Mouse (Mus musculus): ENCODE measurements around the gene Tmem220.

The Tmem220 gene

GRCm38 (mm10) chr11:67024867-67025477 lies at the start of gene Tmem220:
Tmem220 (plus strand) TSS chr11:67025154.
- DNase-seq = peak; percentile 98

DNA sequence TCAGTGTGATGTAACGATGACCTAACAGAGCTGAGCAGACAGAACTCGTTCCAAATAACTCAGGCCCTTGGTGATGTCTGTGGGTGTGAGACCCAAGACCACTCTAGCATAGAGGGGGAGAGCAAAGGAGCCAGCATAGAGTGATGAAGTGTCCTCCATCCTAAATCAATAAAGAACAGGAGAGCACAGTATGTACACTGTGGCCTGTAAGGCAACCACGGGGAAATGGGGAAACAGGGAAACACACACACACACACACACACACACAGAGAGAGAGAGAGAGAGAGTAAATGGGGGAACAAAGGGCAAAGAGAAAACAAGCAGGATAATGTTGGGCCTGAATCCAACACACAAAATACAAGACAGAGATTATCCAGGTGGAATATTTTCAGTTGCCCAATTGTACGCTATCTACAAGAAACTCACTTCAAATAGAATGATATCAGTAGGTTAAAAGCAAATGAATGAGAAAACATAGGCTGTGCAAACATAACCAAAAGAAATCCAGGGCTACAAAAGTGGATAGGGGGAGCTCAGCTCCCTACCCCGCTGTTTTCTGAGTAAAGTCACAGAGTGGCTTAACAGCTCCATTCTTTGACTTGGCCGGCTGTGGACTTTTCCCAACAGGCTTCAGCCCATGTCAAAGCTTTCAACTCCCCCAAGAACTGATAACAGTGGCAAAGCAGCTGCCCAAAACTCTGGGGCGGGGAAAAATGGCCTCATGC lies 49.2 kb upstream of the Tmem220 start:
- DNase-seq = no peak

DNA sequence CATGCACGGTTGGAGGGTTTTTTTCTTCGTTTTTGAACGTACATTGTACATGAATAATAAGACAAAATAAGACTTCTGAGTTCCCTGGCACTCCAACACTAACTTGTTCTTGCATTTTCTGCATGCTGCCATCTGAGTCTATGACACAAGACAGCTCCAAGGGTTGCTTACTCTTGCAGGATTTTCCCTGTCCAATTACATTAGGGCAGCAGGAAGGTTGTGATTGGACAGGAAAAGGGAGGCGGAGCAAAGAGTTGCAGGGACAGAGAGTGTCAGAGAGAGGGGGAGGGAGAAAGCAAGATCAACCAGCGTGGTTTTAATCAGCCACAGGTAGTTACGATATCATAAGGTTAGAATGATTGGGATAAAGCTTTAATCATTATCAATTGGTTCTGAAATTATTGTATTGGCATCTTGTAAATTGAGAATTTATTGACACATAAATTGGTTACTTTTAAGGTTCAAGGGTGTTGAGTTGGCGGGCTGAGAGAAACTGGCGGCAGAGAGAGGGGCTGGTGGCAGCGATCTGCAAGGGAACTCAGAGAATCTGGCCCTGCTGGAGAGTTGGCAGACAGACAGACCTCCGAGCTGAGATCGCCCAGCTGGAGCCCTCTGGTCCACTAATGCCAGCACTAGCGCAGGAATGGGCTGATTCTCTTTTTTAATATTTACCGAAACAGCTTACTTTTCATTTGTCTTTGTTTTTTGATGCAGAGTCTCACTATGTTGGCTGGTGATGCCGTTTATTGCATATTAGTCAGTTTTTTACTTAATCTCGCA lies 43.4 kb upstream of the Tmem220 start:
- DNase-seq = no peak

GRCm38 (mm10) chr11:66982794-66983193 lies 42.2 kb upstream of the Tmem220 start:
- DNase-seq = peak; percentile 26

DNA sequence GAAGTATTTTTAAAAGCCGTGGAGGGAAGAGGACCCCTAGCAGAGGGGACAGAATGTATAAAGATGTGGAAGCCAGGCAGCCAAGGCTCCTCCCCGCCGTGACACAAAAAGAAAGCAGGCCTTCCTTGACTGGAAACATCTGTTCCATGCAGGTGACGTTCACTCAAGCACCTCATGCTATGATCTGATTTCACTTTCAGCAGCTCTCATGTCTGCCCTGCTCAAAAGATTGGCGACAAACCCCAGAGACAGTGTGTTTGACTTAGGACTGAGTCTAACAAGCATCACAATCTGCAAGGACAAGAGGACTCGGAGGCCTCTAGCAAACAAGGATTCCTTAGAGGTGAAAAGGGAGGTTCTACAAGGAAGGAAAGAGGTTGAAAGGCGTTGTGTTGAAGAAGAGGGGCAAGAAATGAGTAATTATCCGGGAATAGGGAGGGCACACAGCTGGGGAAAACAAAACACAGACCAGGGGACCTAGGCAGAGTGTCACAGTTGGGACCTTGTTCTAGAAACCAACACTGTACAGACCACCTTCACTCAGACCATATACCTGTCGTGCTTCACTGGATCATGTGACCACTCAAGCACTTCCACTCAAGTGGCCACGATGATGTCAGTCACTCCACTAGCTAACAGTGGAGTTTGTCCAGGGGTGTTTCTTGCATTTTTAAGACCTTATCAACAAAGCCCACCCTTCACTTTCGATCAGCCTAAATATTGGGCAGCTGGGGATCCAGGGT lies 41.4 kb upstream of the Tmem220 start:
- DNase-seq = no peak

GRCm38 (mm10) chr11:66984165-66985135 lies 40.5 kb upstream of the Tmem220 start:
- DNase-seq = peak; percentile 70

DNA sequence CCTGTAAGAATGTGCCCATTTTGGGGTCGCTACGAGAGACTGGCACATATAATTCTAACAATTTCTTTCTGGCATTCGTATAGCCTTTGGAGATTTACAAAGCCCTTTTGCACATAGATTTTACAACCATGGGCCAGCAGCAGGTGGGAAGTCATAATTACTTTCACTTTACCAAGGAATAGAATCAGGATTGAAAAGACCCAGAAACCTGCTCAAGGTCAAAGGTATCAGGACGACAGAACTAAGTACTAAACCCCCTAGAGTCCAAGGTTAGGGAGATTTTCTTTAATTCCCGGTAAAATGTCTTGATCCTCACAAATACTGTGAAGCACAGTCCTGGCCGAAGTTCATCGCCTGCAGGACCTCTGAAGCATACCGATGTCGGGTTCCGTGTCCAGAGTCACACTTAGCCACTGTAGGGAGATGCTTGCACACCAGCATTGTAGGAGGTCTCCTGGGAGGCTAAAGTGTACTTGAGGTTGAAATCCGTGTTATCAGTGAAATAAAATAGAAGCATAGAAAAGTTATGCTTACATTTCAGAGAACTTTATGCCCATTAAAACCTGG lies 39.7 kb upstream of the Tmem220 start:
- DNase-seq = no peak

DNA sequence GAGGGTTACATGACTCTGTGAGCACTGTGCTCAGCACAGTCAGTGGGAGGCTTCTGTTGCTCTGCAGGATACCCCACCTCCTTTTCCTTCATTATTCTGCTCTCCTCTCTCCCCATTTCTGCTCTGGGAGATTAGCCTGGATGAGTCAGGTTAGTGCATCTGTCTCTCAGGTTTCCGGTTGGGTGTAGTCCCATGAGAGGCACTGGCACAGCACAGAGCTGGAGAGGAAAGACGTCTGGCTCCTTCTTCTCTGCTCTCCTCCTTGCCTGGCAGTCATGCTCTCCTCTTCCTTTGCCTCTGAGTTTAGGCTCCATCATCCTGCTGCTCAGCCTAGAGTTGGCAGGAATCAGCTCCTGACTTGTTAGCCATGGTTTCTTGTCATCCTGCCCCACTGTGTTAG lies 32.8 kb upstream of the Tmem220 start:
- DNase-seq = no peak

GRCm38 (mm10) chr11:66993674-66994073 lies 31.3 kb upstream of the Tmem220 start:
- DNase-seq = no peak

GRCm38 (mm10) chr11:66996446-66996845 lies 28.5 kb upstream of the Tmem220 start:
- DNase-seq = no peak

- DNase-seq = no peak
These were observed 26.2 kb upstream of the Tmem220 start for GRCm38 (mm10) chr11:66998467-66999403.

DNA sequence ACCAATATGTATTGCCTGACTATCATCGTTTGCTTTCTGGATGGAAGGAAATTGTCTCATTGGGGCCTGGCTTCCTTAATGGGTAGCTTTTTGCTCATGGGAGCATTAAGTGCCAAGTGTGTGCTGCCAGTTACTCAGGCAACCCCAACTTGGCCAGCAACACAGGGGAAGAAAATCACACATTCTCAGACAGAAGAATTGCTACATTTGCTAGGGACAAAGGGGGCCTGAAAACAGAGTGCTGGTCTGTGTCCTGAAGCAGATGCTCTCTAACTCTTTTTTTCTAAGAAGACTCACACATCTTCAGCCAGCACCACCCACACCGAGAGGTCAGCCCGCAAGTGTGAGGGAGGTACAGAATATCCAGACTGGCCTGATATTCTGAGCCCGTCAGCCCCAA lies 24.3 kb upstream of the Tmem220 start:
- no peak for DNase-seq

DNA sequence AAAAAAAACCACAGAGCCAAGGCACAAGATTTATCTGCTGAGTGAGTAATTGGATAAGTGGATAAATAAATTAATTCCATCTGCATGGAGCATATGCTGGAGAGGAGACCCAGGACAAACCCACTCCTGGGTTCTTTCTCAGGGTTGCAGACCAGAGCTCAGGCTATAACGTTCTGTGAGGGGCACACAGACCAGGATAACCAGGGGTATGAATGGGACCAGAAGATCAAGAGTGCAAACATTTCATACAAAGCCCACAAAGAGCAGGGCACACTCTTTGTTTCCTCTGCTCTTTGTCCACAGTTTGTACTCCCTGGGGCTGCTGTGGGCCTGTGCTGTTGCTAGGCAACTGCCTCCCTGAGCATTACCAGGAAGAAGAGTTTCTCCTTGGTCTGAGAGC lies 23.2 kb upstream of the Tmem220 start:
- no peak for DNase-seq

GRCm38 (mm10) chr11:67002911-67003310 lies 22.0 kb upstream of the Tmem220 start:
- no peak for DNase-seq

DNA sequence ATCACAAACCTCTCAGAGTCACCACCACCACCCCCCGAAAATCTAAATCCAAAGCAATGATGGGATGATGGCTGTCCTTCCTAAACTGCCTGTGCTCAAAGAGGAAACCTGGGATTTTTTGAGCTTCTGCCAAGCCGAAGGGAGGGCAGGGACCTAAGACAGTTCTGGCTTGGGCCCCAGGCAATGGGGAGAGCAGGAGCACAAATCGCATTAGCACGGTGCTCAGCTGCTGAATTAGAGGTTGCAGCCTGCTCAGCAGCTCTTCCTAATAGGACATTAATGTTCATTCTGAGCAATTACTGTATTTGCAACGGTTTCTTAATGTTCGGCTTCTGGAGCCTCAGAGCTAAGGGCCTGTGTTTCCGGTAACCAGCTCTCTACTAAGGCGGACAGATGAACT lies 17.0 kb upstream of the Tmem220 start:
- DNase-seq = no peak

- no peak for DNase-seq
These were observed 16.4 kb upstream of the Tmem220 start for GRCm38 (mm10) chr11:67008528-67008927.

DNA sequence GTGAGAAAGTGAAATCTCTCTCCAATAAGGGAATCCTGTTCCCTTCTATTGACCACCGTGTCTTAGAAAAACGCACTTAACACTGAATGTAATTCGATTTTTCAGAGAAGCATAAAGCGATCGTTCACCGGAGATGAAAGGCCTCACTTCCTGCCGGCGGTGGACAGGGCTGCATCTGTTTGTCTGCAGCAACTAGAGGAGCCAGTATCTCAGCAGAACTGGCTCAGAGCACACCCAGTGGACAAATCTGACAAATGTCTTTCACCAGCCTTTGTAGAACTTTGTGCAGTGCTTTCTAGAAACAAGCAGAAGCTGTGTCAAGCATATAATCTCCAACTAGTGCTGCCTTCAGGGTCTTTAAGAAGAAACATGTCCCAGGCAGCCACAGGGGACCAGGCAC lies 14.5 kb upstream of the Tmem220 start:
- peak; percentile 9 for DNase-seq

DNA sequence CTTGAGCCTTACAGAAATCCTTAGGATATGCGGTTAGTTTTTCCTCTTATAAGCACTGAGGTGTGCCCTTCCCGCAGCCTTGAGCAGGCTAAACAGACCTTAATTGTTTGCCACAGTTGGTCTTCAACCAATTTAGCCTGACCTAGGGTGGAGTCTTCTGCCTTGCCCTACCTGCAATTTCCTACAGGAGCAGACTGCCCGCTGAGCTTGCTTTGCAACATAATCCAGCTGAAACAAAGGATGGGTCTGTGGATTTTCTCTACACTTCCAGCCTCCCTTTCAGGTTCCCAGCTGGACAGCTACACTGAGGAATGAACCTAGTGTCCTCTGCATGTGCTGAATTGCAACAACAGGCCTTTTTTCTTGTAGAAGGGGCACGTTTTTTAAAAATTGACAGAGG lies 13.3 kb upstream of the Tmem220 start:
- DNase-seq = no peak

- DNase-seq = no peak
These were observed 7.0 kb upstream of the Tmem220 start for GRCm38 (mm10) chr11:67017801-67018591.

All from liver (tissue).